Mouse (Mus musculus) midbrain, embryonic 10.5 days (tissue): ENCODE measurements at regions not wholly inside any gene's neighbourhood (a gene's known extent, or its start where the extent isn't known, plus 50 kb on each side); places are given as distances from the start of the nearest gene placed in this dataset.

ENCODE experiments used
- DNase-seq: peaks from one replicate; pipeline ENCODE4 v3.0.0-alpha.2; 2017; ENCODE audit warnings: low spot score
- H3K27ac ChIP-seq: fragments of 300-500 bp; sonication (generic); replicated peaks from 2 replicates; pipeline ENCODE4 v1.5.1; 2016; ENCODE audit warnings: mild to moderate bottlenecking
- H3K27me3 ChIP-seq: fragments of 300-500 bp; sonication (generic); 2 replicates; pipeline ENCODE4 v1.6.1; 2016; ENCODE audit warnings: low read depth, mild to moderate bottlenecking; ENCODE audit not compliant: poor library complexity, severe bottlenecking
- H3K36me3 ChIP-seq: fragments of 300-500 bp; sonication (generic); 2 replicates; pipeline ENCODE4 v1.6.1; 2016; ENCODE audit warnings: mild to moderate bottlenecking, moderate library complexity
- H3K4me1 ChIP-seq: fragments of 300-500 bp; sonication (generic); 2 replicates; pipeline ENCODE4 v1.6.1; 2016
- H3K4me3 ChIP-seq: fragments of 300-500 bp; sonication (generic); 2 replicates; pipeline ENCODE4 v1.5.1; 2016; ENCODE audit warnings: mild to moderate bottlenecking, moderate library complexity
- H3K9me3 ChIP-seq: fragments of 300-500 bp; sonication (generic); replicated peaks from 2 replicates; pipeline ENCODE4 v1.6.1; 2016; ENCODE audit warnings: mild to moderate bottlenecking
- WGBS: fragments of 180-500 bp; shearing (Covaris S2); methylation state at CpG from one replicate; pipeline ENCODE4 v1.1.7; 2016; 5-methylcytosine and 5-hydroxymethylcytosine counted together

DNA sequence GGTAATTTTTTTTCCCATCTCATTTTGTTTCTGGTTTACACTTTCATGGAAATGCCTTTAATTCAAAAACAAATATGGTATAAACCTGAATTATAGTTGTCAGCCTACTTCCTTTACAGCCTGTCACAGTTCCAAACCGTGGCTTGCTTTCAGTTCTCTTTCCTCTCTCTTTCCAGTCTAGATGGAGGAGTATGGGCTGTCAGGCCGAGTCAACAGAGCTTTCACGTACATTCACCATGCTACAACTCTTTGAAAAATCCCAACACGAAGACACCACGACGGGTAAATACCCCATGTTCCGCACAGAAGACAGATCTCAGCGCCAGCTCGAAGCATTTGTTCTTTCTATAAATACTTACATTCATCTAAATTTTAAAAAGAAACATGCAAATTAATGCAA is 125.2 kb upstream of the Ufm1 start:
- 92% methylated on average over 9 of the region's 9 CpGs for WGBS
- no peak for DNase-seq
- Histone ChIP-seq H3K9me3 (no peaks in the 10 kb centered on the region), H3K4me3 (no peak overlapping the region), H3K36me3 (no peaks in the 10 kb centered on the region), H3K4me1 (peaks cover 4% of the 10 kb centered on the region), H3K27ac (no peak overlapping the region), H3K27me3 (no peaks in the 10 kb centered on the region)

DNA sequence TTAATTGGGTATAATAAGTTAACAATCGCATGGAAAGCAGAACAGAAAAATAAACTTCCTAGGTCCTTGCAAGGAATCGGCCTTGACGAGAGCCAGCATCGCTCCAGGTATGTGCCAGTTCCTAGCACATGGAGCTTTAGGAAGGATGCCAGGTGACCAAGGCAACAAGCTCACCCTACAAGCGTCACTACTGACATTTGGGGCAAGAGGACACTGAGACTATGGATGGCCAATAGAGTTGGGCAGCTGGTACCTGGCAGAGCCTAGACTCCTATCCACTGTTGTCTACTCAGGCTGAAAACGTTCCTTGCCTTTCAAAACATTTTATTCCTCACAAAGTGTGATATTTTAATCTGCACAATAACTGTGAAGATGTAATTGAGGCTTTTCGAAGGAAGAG is 124.6 kb upstream of the Ufm1 start:
- no peaks in the 10 kb centered on the region for H3K27me3 ChIP-seq
- H3K4me3 ChIP-seq: no peak overlapping the region
- no peaks in the 10 kb centered on the region for H3K4me1 ChIP-seq
- H3K36me3 ChIP-seq: no peaks in the 10 kb centered on the region
- 92% methylated on average over 7 of the region's 7 CpGs for WGBS
- no peak overlapping the region for H3K27ac ChIP-seq
- DNase-seq: no peak
- no peaks in the 10 kb centered on the region for H3K9me3 ChIP-seq

DNA sequence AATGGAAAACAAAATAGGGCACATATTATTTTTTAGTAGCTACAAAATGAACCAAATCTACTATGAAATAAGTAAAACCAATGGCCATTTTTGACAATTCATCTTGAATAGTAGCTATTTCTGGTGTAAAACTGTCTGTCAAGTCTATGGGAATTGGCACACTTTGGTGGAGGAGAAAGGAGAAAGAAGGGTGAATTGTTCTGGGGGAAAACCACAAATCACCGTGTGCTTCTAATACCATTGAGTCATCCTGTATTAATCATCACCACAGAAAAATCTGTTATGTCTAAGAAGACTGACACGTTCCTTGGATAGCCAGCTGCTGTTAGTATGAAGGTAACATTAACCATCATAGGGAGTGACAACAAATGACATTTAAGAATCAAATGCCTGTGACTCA is 123.7 kb upstream of the Ufm1 start:
- no peak overlapping the region for H3K4me3 ChIP-seq
- H3K9me3 ChIP-seq: no peaks in the 10 kb centered on the region; the same call in 1 of the 2 replicates
- WGBS: 83% methylated on average over 2 of the region's 2 CpGs
- no peak overlapping the region for H3K27ac ChIP-seq
- H3K27me3 ChIP-seq: no peaks in the 10 kb centered on the region
- no peak for DNase-seq
- H3K4me1 ChIP-seq: no peaks in the 10 kb centered on the region
- H3K36me3 ChIP-seq: no peaks in the 10 kb centered on the region

DNA sequence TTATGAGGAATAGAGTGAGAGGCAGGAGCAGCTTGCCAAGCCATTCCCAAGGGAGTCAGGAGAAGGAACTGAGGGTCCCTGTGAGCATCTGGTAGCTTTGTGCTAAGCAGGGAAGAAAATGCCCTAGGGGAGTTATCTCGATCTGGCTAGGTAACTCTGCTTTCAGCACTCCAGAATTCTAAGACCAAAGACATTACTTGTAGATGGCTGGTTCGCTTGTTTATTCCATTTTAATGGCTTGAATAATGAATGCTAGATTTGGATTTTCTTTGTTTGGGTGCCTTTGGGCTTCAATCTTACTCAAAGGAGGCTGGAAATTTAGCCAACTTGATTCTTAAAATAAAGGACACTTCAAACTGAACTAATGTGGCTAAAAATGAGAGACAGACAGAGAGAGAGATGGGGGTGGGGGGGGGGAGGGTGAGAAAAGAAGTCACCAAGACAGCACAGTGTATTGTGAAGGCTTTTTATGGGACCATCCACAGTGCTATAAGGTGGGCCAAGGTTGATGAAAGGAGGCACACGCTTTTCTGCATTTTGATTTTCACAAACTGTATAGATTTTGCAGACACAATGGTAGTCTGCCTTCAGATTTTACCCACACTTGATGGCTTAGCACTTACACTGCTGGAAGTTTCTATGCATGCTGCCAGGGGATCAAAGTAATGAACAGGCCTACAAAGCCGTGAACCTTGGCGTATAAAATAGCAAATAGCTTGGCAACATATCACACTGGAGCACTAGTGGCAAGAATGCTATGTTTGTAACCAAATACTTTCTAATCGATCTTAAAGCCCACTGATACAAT is 121.3 kb upstream of the Ufm1 start:
- Histone ChIP-seq H3K27ac (no peak overlapping the region), H3K9me3 (no peaks in the 10 kb centered on the region; the same call in 1 of the 2 replicates), H3K4me1 (no peaks in the 10 kb centered on the region), H3K4me3 (no peak overlapping the region), H3K36me3 (no peaks in the 10 kb centered on the region), H3K27me3 (no peaks in the 10 kb centered on the region)
- WGBS: 89% methylated on average over 6 of the region's 6 CpGs
- DNase-seq: no peak

DNA sequence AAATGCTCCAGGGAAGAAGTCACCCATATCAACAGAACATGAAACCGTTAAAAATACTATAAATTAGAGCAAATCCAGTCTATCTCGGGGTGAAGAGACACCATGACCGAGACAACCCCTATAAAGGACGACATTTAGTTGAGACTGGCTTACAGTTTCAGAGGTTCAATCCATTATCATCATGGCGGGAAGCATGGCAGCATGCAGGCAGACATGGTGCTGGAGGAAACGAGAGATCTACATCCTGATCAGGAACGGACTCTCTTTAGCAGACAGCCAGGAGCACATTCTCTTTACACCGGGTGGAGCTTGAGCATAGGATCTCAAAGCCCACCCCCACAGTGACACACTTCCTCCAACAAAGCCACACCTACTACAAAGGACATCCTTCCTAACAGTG is 118.7 kb upstream of the Ufm1 start:
- no peaks in the 10 kb centered on the region for H3K27me3 ChIP-seq
- no peak overlapping the region for H3K4me3 ChIP-seq
- no peaks in the 10 kb centered on the region; the same call in 1 of the 2 replicates for H3K9me3 ChIP-seq
- no peak overlapping the region for H3K27ac ChIP-seq
- DNase-seq: no peak
- H3K36me3 ChIP-seq: no peaks in the 10 kb centered on the region
- 95% methylated on average over 8 of the region's 8 CpGs for WGBS
- no peaks in the 10 kb centered on the region for H3K4me1 ChIP-seq

DNA sequence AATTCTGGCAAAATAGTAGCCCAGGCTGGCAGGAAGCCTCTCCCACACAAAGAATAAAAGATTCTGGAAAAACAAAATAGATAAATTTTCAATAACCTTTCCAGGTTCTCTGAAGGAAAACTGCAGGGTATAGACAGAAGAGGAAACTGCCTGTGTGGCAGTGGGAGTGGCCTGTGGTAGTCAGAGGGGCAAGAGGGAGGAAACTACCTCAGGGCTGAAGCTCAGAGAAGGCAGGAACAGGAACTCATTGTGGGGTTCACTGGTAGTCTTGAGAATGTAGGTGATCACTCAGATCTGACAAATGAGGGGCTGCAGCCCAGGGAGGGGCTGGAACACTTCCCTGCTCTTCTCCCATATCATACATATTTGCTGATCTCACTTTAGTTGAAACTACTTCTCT is 118.0 kb upstream of the Ufm1 start:
- H3K27me3 ChIP-seq: no peaks in the 10 kb centered on the region
- DNase-seq: no peak

DNA sequence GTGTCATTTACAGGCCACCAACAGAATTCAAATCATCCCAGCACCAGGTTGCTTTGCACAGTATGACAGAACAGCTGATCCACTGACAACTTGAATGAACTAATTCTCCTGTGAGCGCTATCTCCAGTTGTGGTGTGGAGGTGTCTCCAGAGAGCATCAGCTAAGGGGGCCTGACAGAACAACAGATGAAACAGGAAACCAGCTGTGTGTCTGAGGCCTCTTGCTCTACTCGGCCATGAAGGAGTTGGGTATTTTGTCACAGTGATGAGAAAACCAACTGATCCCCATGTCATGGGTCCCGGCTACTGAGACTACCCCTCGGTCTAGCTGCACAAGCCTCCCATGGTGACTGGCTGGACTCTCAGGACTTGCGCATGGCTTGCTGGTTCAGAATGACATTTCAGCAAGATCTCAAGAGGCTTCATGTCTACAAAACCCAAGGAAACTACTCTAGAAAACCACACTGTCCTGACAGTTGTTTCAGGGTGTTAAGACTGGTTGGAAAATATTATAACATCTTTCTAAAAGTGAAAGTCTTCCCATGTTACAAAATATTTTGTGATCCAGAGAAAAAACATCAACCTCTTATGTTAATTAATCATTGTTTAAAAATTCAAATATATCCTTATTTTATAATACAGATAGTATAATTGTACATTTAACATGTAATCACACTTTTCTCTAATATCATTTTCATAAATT is 113.9 kb upstream of the Ufm1 start:
- H3K9me3 ChIP-seq: no peaks in the 10 kb centered on the region; the same call in 1 of the 2 replicates
- no peak for DNase-seq
- no peaks in the 10 kb centered on the region for H3K36me3 ChIP-seq
- no peak overlapping the region for H3K4me3 ChIP-seq
- no peaks in the 10 kb centered on the region for H3K27me3 ChIP-seq
- no peak overlapping the region for H3K27ac ChIP-seq
- peaks cover 6% of the 10 kb centered on the region for H3K4me1 ChIP-seq
- 83% methylated on average over 5 of the region's 5 CpGs for WGBS

More for the DNA sequence above, 118.0 kb upstream of the Ufm1 start:
- Histone ChIP-seq H3K9me3 (no peaks in the 10 kb centered on the region; the same call in 1 of the 2 replicates), H3K4me1 (no peaks in the 10 kb centered on the region), H3K4me3 (no peak overlapping the region), H3K27ac (no peak overlapping the region), H3K36me3 (no peaks in the 10 kb centered on the region)

DNA sequence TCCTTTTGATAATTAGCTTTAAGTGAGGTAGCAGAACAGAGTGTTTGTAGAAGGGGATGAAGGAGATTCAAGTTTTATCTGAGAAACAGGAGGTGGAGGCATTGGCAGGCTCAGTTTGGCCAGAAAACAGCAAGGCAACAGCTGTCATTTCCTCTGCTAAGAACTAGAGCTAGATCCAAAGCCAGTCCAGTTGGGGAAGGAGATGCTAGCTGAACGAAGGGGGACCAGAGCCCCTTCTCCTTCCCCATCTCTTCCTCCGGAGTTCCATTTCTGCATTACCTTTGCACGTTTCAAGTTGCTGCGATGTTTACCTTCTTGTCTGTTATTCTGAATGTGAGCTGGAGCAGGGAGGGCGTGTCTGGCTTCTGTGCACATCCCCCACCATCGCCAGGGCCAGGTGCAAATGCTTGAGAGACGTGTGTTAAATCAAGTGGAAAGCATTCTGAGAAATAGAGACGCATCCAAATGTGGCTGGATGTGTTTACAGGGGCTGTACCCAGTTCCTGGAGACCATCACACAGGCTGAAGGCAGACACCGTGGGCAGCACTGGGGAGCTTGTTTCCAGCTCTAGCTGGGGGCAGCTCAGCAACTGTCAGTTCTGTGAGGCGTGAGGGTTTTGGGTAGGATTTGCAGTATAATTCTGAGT is 111.4 kb upstream of the Ufm1 start:
- DNase-seq: no peak
- WGBS: 47% methylated on average over 10 of the region's 10 CpGs
- no peaks in the 10 kb centered on the region for H3K9me3 ChIP-seq

DNA sequence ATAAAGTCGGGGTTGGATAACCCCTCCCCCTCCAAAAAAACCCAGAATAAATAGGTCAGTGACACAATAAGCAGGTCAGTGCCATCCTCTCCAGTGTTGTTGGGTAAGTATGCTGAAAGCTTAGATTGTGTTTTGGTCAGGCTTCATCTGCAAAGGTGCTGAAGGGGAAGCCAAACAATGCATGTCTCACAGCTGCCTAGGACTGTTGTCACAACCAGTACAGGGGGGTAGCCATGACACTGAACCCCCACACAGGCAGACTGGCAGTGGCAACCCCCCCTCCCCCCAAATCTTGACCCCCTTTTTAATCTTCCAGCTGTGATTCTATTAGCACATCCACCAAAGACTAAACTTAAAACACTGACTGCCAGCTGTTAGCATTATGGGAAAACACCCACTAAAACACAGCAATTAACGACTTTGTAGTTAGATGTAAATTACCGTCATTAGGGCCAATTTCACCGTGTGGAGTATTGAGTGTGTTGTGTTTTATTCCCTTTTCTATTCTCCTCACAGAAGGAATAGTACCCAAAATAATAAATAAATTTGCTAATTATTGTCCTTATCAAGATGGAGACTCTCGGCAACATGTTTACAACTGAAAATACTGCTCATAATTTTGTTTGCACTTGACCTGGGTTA is 105.5 kb upstream of the Ufm1 start:
- no peaks in the 10 kb centered on the region for H3K36me3 ChIP-seq
- DNase-seq: no peak
- 78% methylated on average over 5 of the region's 5 CpGs for WGBS
- H3K9me3 ChIP-seq: no peaks in the 10 kb centered on the region
- H3K4me3 ChIP-seq: no peak overlapping the region
- no peaks in the 10 kb centered on the region for H3K4me1 ChIP-seq
- H3K27me3 ChIP-seq: no peaks in the 10 kb centered on the region
- H3K27ac ChIP-seq: no peak overlapping the region

More for the DNA sequence above, 111.4 kb upstream of the Ufm1 start:
- peaks cover 6% of the 10 kb centered on the region for H3K4me1 ChIP-seq
- no peak overlapping the region for H3K4me3 ChIP-seq
- H3K27ac ChIP-seq: no peak overlapping the region
- no peaks in the 10 kb centered on the region for H3K36me3 ChIP-seq
- no peaks in the 10 kb centered on the region for H3K27me3 ChIP-seq

DNA sequence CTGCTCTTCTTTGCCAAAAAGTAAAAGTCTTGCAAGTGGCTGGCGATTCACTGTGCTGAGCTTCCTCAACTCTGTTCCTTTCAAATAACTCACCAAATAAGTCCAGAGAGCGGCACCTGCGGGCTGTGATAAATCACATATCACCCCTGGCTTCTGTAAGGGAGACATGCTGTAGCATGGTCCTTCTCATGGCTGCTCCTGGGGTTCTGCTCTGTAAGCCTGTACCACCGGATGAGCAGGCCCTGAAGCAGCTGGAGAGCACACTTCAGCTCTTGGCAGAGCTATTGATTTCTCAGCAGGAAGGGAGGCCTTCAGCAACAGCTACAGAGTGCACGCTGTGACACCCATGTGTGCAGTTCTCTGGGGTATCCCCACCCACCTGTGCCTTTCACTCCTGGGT is 101.5 kb upstream of the Ufm1 start:
- H3K27me3 ChIP-seq: no peaks in the 10 kb centered on the region
- no peaks in the 10 kb centered on the region for H3K36me3 ChIP-seq
- H3K4me3 ChIP-seq: no peak overlapping the region
- WGBS: 69% methylated on average over 5 of the region's 5 CpGs
- H3K9me3 ChIP-seq: no peaks in the 10 kb centered on the region
- no peaks in the 10 kb centered on the region for H3K4me1 ChIP-seq
- H3K27ac ChIP-seq: no peak overlapping the region
- DNase-seq: no peak

DNA sequence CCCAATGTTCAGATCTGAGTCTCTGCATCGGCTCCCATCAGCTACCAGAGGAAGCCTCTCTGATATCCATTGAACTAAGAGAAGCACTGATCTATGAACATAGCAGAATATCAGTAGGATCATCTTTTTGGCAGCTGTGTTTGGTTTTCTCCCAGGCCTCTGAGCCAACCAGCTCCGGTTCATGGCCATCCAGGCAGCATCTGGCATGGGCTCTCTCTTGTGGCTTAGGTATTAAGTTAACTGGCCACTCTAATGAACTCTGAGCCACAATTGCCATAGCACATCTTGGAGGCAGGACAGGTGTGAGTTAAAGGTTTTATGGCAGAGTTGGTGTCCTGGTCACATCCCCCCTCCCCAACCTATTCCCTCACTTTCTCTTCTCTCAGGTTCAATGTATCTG is 90.2 kb upstream of the Ufm1 start:
- no peaks in the 10 kb centered on the region for H3K9me3 ChIP-seq
- no peaks in the 10 kb centered on the region for H3K27me3 ChIP-seq
- no peaks in the 10 kb centered on the region for H3K4me1 ChIP-seq
- DNase-seq: no peak
- no peaks in the 10 kb centered on the region for H3K36me3 ChIP-seq
- no peak overlapping the region for H3K27ac ChIP-seq
- no peak overlapping the region for H3K4me3 ChIP-seq
- 94% methylated on average over 2 of the region's 2 CpGs for WGBS

DNA sequence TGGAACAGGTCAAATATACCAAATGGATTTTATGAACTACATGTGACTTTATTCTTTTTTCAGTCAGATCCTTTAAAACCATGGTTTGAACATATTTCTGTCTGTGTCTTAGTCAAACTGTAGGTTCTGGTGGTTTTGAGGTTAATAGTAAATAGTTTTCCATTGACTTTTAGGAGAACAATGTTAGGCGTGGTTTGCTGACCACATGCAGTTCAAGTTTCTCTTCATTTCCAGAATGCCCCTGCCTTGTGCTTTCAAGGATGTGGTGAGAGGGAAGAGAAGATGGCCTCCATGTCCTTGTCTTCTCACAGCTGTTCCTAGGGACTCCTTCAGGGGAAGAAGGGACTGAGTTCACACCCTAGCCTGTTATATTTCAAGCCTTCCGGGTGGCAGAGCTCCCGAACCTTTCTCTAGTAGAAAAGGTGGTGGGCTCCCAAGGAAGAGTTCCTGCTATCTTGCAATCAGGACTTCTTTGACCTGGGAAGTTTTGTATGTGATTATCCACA is 76.1 kb upstream of the Ufm1 start:
- Histone ChIP-seq H3K4me1 (no peaks in the 10 kb centered on the region), H3K27me3 (no peaks in the 10 kb centered on the region), H3K27ac (no peak overlapping the region), H3K9me3 (no peaks in the 10 kb centered on the region), H3K4me3 (no peak overlapping the region), H3K36me3 (no peaks in the 10 kb centered on the region)
- DNase-seq: no peak
- 93% methylated on average over 3 of the region's 3 CpGs for WGBS
